Mouse (Mus musculus) heart, postnatal 0 days (tissue): ENCODE data around the gene Sez6.

ENCODE experiments used
- CTCF ChIP-seq: IDR thresholded peaks from 2 replicates; pipeline ENCODE4 v1.5.1; 2016; ENCODE audit warnings: antibody characterized with exemption, control low read depth, low read depth
- EP300 ChIP-seq: IDR thresholded peaks from 2 replicates; pipeline ENCODE4 v1.6.1; 2016; ENCODE audit warnings: antibody characterized with exemption, low read depth

DNA sequence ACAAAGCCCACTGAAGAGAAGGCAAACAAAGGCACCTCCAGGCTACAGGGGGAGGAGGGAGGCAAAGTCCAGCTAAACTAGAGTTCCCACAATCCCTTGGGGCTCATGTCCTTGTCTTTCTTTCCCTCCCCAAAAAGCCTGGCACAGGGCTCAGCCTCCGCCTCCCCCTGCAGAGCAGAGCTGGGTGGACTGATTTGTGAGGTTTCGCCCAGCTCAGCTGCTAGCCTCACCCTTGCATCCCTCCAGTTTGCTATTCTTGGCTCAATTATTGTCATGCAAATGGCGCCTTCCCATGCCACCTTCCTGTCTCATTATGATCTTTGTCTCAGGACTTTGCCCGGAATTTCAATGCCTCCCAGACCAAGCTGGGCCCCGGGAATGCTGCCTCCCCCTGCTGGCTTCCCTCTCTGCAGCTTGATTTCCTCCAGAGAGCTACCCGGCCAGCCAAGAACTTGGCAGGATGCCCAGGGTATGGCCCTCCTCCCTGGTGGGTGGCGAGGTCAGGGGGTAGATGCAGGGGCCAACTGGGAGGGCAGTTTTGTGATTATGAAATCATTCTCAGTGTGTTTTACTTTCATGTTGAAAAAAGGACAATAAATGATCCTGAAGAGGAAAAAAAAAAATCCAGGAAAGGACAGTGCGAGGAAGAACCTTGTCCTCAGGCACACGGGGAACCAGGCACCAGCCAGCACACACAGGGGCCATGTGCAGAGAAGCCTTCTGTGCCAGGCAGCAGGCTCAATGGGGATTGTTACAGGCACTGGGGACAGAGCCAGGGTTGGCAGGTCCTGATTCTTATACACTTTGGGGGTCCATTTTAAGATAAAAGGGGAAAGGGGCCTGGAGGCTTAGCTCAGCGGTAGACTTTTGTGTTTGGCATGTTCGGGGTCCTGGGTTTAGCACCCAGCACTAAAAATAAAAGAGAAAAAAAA, 36.5 kb upstream of the Sez6 start, which contains the start of gene Pipox:
- TF ChIP-seq CTCF (peak; percentile 54), EP300 (no peak)
